Mouse (Mus musculus): ENCODE results near the gene Tet2.

DNA sequence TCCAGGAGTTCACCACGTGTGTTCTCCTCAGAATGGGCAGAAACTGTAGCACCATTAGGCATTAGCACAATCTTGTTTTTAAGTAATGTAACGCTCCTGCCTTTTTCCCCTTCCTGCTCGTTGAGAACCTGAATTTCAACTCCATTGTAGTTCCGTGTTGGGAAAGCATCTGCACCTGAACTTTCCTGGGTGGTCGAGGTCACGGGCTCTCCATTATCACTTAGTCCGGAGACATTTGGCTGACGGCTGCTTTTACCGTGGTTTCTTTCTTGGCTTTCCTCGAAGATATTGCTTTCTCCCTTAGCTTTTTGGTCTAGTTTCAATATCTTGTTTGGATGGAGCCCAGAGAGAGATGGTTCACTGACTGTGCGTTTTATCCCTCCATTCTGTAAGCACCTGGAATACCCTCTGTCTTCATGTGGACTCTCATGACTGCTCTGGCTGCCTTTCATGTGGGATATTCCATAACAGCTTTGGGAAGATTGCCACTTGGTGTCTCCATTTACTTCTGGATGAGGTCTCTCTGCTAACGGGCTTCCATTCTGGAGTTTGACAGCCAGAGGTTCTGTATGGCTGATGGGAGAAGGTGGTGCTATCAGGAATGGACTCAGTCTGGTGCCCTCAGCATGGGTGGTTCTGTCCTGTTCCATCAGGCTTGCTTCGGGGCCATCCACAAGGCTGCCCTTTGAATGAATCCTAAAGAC lies 56.8 kb downstream of the Tet2 start:
- TF ChIP-seq POLR2A (IDR thresholded peaks at IDR 0.05; ENCODE audit: insufficient read depth, low read depth, low read length) (no peak), CTCF (IDR thresholded peaks at IDR 0.05; ENCODE audit: insufficient read depth, low read depth, low read length) (no peak)
